Mouse (Mus musculus): ENCODE data around the gene Cyth2. TPM values are rescaled to one million over a fixed set of nuclear protein-coding genes. Genes with fewer than 3 reads are reported as not detected.

Cyth2 gene
- polyA plus RNA-seq, 1 experiment from 2014 or later, result 126 TPM

- H3K4me1 ChIP-seq (ENCODE audit: insufficient read depth, low read length), result peaks cover 27% of the 10 kb centered on the region; the same call in 1 of the 2 replicates
- no peak overlapping the region for H3K27ac ChIP-seq (ENCODE audit: low read length)
- ATAC-seq (ENCODE audit: low FRiP score, low TSS enrichment), result no peak
- peaks cover 4% of the 10 kb centered on the region; the same call in 1 of the 2 replicates for H3K36me3 ChIP-seq (ENCODE audit: insufficient read depth, low read length)
- H3K4me2 ChIP-seq (replicated peaks; ENCODE audit: low read depth, low read length), result peak overlapping the region; percentile 53
- peak overlapping the region; percentile 36 for H3K4me3 ChIP-seq (ENCODE audit: low read length)
- H3K27me3 ChIP-seq (ENCODE audit: insufficient read depth, low read length), result peaks cover 15% of the 10 kb centered on the region
- H3K9ac ChIP-seq (replicated peaks; ENCODE audit: low read length), result no peak overlapping the region
- no peaks in the 10 kb centered on the region for H3K9me3 ChIP-seq (ENCODE audit: low read length)
- WGBS, result 41% methylated on average over 7 of the region's 7 CpGs
These were observed 14.4 kb downstream of the Cyth2 start for GRCm38 (mm10) chr7:45800001-45800400.

DNA sequence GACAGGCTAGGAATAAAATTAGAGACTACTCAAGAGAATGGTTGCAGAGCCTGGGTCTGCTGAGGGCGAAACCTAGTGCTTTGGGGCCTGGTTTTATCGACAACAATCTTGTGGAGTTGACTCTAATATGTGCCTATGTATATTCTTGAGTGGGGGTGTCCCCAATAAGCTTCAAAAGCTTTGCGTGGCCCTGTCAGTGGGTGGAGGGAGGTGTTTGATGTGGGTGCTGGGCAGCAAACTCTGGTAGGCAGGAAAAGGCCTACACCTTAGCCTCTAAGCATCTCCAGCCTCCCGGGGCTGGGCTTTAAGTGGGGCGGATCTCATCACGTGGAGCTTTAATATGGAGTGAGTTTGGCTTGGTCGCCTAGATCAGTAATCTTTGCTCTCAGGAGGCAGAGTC, 15.4 kb downstream of the Cyth2 start:
- ATAC-seq (ENCODE audit: low FRiP score, low TSS enrichment), result no peak
- peaks cover 27% of the 10 kb centered on the region; the same call in 1 of the 2 replicates for H3K4me1 ChIP-seq (ENCODE audit: insufficient read depth, low read length)
- 57% methylated on average over 7 of the region's 7 CpGs for WGBS

DNA sequence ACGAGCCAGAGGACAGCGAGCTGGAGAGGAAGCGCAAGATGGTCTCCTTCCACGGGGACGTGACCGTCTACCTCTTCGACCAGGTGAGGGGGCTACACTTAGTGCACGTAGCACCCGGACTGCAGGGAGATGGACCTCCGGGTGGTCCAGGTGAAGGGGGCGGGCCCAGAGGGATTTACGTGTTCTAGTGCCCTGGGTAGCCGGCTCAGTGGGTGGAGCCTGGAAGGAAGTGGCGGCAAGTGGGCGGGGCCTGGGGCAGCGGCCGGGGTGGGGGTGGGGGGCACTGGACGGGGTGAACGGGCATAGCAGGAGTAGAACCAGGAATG, 15.9 kb downstream of the Cyth2 start:
- peaks cover 14% of the 10 kb centered on the region; the same call in 1 of the 2 replicates for H3K36me3 ChIP-seq (ENCODE audit: insufficient read depth, low read length)
- H3K4me3 ChIP-seq (ENCODE audit: low read length), result peak overlapping the region; percentile 60
- peaks cover 27% of the 10 kb centered on the region; the same call in 1 of the 2 replicates for H3K4me1 ChIP-seq (ENCODE audit: insufficient read depth, low read length)
- peak overlapping the region; percentile 72 for H3K9ac ChIP-seq (replicated peaks; ENCODE audit: low read length)
- no peak overlapping the region for H3K27ac ChIP-seq (ENCODE audit: low read length)
- peak overlapping the region; percentile 94 for H3K4me2 ChIP-seq (replicated peaks; ENCODE audit: low read depth, low read length)
- no peaks in the 10 kb centered on the region for H3K9me3 ChIP-seq (ENCODE audit: low read length)
- H3K27me3 ChIP-seq (ENCODE audit: insufficient read depth, low read length), result peaks cover 15% of the 10 kb centered on the region
- no peak for ATAC-seq (ENCODE audit: low FRiP score, low TSS enrichment)
- WGBS, result 0% methylated on average over 19 of the region's 19 CpGs

More for the DNA sequence above, 15.4 kb downstream of the Cyth2 start:
- peaks cover 15% of the 10 kb centered on the region for H3K27me3 ChIP-seq (ENCODE audit: insufficient read depth, low read length)
- H3K9me3 ChIP-seq (ENCODE audit: low read length), result no peaks in the 10 kb centered on the region
- no peak overlapping the region for H3K27ac ChIP-seq (ENCODE audit: low read length)
- H3K4me2 ChIP-seq (replicated peaks; ENCODE audit: low read depth, low read length), result peak overlapping the region; percentile 94
- H3K9ac ChIP-seq (replicated peaks; ENCODE audit: low read length), result no peak overlapping the region
- peak overlapping the region; percentile 60 for H3K4me3 ChIP-seq (ENCODE audit: low read length)
- peaks cover 9% of the 10 kb centered on the region; the same call in 1 of the 2 replicates for H3K36me3 ChIP-seq (ENCODE audit: insufficient read depth, low read length)

- under 1% methylated on average over 50 of the region's 60 CpGs for WGBS
- H3K9me3 ChIP-seq (ENCODE audit: low read length), result no peaks in the 10 kb centered on the region
These were observed 16.5 kb downstream of the Cyth2 start for GRCm38 (mm10) chr7:45797661-45798510.

DNA sequence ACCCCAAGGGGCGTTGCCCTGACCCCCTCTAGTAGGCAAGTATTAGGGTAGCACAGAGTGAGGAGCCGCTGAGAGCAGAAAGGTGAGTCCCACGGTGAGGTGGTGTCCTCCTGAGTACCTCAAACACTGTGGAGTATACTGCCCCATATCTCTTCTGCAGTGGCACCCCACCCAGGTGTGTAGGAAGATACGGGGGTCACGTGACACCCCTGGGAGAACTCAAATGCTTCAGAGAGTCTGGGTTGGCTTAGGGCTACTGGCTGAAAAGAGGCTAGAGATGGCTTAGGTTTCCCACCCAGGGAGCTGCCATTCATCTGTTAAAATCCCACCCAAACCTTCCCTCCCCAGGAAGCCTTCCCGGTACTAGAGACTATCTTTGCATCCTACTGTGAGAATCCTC, 17.4 kb downstream of the Cyth2 start:
- no peak for ATAC-seq (ENCODE audit: low FRiP score, low TSS enrichment)
- Histone ChIP-seq H3K4me2 (replicated peaks; ENCODE audit: low read depth, low read length) (no peak overlapping the region), H3K27me3 (ENCODE audit: insufficient read depth, low read length) (peaks cover 15% of the 10 kb centered on the region), H3K9ac (replicated peaks; ENCODE audit: low read length) (no peak overlapping the region), H3K9me3 (ENCODE audit: low read length) (no peaks in the 10 kb centered on the region), H3K4me3 (ENCODE audit: low read length) (no peak overlapping the region), H3K27ac (ENCODE audit: low read length) (no peak overlapping the region), H3K36me3 (ENCODE audit: insufficient read depth, low read length) (peaks cover 10% of the 10 kb centered on the region; the same call in 1 of the 2 replicates), H3K4me1 (ENCODE audit: insufficient read depth, low read length) (peaks cover 27% of the 10 kb centered on the region; the same call in 1 of the 2 replicates)
- WGBS, result 65% methylated on average over 6 of the region's 6 CpGs

More at GRCm38 (mm10) chr7:45797661-45798510, 16.5 kb downstream of the Cyth2 start:
- peak overlapping the region; percentile 94 for H3K4me2 ChIP-seq (replicated peaks; ENCODE audit: low read depth, low read length)
- H3K9ac ChIP-seq (replicated peaks; ENCODE audit: low read length), result peak overlapping the region; percentile 72
- H3K4me1 ChIP-seq (ENCODE audit: insufficient read depth, low read length), result peaks cover 27% of the 10 kb centered on the region; the same call in 1 of the 2 replicates
- peaks cover 14% of the 10 kb centered on the region; the same call in 1 of the 2 replicates for H3K36me3 ChIP-seq (ENCODE audit: insufficient read depth, low read length)
- peaks cover 15% of the 10 kb centered on the region for H3K27me3 ChIP-seq (ENCODE audit: insufficient read depth, low read length)
- ATAC-seq (ENCODE audit: low FRiP score, low TSS enrichment), result 0 out of 2 replicates have a peak, but pooled peaks have one; percentile 4
- no peak overlapping the region for H3K27ac ChIP-seq (ENCODE audit: low read length)
- peak overlapping the region; percentile 60 for H3K4me3 ChIP-seq (ENCODE audit: low read length)

DNA sequence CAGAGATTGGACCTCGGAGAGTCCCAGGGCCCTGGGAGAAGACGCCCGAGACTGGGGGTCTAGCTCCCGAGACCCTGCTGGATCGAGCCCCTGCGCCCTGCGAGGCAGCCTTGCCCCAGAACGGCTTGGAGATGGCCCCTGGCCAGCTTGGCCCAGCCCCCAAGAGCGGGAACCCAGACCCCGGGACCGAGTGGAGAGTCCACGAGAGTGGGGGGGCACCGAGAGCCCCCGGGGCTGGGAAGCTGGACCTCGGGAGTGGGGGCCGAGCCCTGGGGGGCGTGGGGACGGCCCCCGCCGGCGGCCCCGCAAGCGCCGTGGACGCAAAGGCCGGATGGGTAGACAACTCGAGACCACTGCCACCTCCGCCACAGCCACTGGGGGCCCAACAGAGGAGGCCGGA, 19.4 kb downstream of the Cyth2 start:
- Histone ChIP-seq H3K27ac (ENCODE audit: low read length) (no peak overlapping the region), H3K4me2 (replicated peaks; ENCODE audit: low read depth, low read length) (no peak overlapping the region), H3K4me1 (ENCODE audit: insufficient read depth, low read length) (peaks cover 22% of the 10 kb centered on the region; the same call in 1 of the 2 replicates), H3K9ac (replicated peaks; ENCODE audit: low read length) (no peak overlapping the region), H3K4me3 (ENCODE audit: low read length) (no peak overlapping the region), H3K36me3 (ENCODE audit: insufficient read depth, low read length) (peaks cover 14% of the 10 kb centered on the region), H3K27me3 (ENCODE audit: insufficient read depth, low read length) (peaks cover 13% of the 10 kb centered on the region), H3K9me3 (ENCODE audit: low read length) (no peaks in the 10 kb centered on the region)
- WGBS, result 94% methylated on average over 24 of the region's 29 CpGs
- no peak for ATAC-seq (ENCODE audit: low FRiP score, low TSS enrichment)

- H3K9me3 ChIP-seq (ENCODE audit: low read length), result no peaks in the 10 kb centered on the region
- no peak overlapping the region for H3K4me3 ChIP-seq (ENCODE audit: low read length)
- H3K9ac ChIP-seq (replicated peaks; ENCODE audit: low read length), result no peak overlapping the region
- H3K27me3 ChIP-seq (ENCODE audit: insufficient read depth, low read length), result peaks cover 10% of the 10 kb centered on the region
- H3K36me3 ChIP-seq (ENCODE audit: insufficient read depth, low read length), result peaks cover 18% of the 10 kb centered on the region
- H3K27ac ChIP-seq (ENCODE audit: low read length), result no peak overlapping the region
- 84% methylated on average over 22 of the region's 44 CpGs for WGBS
- ATAC-seq (ENCODE audit: low FRiP score, low TSS enrichment), result no peak
- H3K4me2 ChIP-seq (replicated peaks; ENCODE audit: low read depth, low read length), result no peak overlapping the region
- peaks cover 22% of the 10 kb centered on the region; the same call in 1 of the 2 replicates for H3K4me1 ChIP-seq (ENCODE audit: insufficient read depth, low read length)
These were observed 20.3 kb downstream of the Cyth2 start for GRCm38 (mm10) chr7:45793969-45794585.

DNA sequence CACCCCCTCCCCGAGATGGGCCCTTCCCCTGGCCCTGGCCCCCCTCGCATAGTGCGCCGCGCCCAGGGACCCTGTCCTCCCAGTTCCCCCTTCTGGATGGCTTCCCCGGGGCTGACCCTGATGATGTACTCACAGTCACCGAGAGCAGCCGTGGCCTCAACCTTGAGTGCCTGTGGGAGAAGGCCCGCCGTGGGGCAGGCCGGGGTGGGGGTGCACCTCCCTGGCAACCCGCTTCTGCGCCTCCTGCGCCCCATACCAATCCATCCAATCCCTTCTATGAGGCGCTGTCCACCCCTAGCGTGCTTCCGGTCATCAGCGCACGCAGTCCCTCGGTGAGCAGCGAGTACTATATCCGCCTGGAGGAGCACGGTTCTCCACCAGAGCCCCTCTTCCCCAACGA, 21.1 kb downstream of the Cyth2 start:
- WGBS, result 90% methylated on average over 24 of the region's 24 CpGs
- peaks cover 18% of the 10 kb centered on the region; the same call in 1 of the 2 replicates for H3K4me1 ChIP-seq (ENCODE audit: insufficient read depth, low read length)
- no peak overlapping the region for H3K4me3 ChIP-seq (ENCODE audit: low read length)
- no peak overlapping the region for H3K9ac ChIP-seq (replicated peaks; ENCODE audit: low read length)
- no peaks in the 10 kb centered on the region for H3K9me3 ChIP-seq (ENCODE audit: low read length)
- ATAC-seq (ENCODE audit: low FRiP score, low TSS enrichment), result no peak
- no peak overlapping the region for H3K27ac ChIP-seq (ENCODE audit: low read length)
- H3K36me3 ChIP-seq (ENCODE audit: insufficient read depth, low read length), result peaks cover 18% of the 10 kb centered on the region
- 0 out of 2 replicates have a peak, but pooled peaks cover 7% of the 10 kb centered on the region for H3K27me3 ChIP-seq (ENCODE audit: insufficient read depth, low read length)
- H3K4me2 ChIP-seq (replicated peaks; ENCODE audit: low read depth, low read length), result no peak overlapping the region

DNA sequence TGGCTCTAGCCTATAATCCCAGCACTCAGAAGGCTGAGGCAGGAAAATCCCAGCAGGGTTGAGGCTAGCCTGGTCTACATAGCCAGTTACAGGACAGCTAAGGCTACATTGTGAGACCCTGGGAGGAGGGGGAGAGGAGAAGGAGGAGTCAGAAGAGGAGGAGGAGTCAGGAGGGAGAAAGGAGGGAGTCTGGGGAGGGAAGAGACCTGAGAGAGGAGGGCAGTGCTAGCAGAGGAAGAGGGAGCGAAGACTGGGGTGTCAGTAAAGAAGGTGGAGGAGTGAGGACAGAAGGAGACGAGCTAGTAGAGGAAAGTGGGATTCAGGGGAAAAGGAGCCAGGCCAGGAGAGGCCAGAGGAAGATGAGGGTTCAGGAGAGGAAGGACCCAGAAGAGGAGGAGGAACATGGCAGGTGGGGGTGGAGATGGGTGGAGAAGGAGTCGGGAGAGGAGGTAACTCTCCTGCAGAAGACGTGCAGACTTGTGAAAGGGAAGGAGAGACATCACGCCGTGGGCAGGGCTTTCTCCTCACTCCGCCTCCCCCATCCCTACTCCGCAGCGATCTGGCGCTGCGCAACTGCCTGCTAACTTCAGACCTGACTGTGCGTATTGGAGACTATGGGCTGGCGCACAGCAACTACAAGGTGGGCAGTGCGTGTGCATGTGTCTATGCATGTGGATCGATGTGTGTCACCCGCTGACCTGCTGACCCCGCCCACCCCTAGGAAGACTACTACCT, 22.5 kb downstream of the Cyth2 start:
- 0 out of 2 replicates have a peak, but pooled peaks cover 7% of the 10 kb centered on the region for H3K4me1 ChIP-seq (ENCODE audit: insufficient read depth, low read length)
- no peaks in the 10 kb centered on the region for H3K27me3 ChIP-seq (ENCODE audit: insufficient read depth, low read length)
- no peak overlapping the region for H3K4me3 ChIP-seq (ENCODE audit: low read length)
- peaks cover 18% of the 10 kb centered on the region for H3K36me3 ChIP-seq (ENCODE audit: insufficient read depth, low read length)
- H3K9me3 ChIP-seq (ENCODE audit: low read length), result no peaks in the 10 kb centered on the region
- no peak overlapping the region for H3K9ac ChIP-seq (replicated peaks; ENCODE audit: low read length)
- WGBS, result 73% methylated on average over 17 of the region's 17 CpGs
- ATAC-seq (ENCODE audit: low FRiP score, low TSS enrichment), result no peak
- H3K27ac ChIP-seq (ENCODE audit: low read length), result no peak overlapping the region
- H3K4me2 ChIP-seq (replicated peaks; ENCODE audit: low read depth, low read length), result no peak overlapping the region

Data from kidney, embryonic 16.5 days (tissue).